Mouse (Mus musculus): ENCODE measurements at regions not wholly inside any gene's neighbourhood (a gene's known extent, or its start where the extent isn't known, plus 50 kb on each side); places are given as distances from the start of the nearest gene placed in this dataset.

DNA sequence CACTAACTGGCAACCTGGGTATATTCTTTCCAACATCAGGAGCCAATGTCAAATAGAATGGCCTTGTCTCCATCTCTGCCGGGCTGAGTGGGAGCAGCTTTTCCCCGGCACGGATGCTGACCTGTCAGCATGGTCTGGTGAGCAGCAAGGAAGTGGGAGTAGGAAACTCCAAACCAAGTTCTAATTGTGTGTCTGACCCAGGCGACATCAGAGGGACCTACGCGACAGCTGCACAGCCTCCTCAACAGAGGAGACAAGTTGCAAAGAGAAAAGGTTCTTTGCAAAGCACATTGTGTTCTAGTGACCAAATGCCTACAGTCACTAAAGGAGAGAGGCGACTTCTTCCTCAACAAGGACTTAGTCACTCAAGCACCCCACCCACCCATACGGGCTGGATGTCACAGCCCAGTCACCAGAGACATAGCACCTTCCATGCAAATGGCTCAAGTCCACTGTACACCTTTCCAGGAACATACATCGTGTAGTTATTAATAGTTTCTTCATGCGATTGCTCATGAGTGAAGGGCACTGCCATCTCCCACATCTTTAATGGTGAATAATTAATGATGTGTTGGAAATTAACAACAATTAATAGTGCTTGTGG lies 334.8 kb upstream of the Hnrnpa3 start:
- DNase-seq (ENCODE audit: low read depth, low spot score): no peak

GRCm38 (mm10) chr2:75329598-75329997 lies 329.5 kb upstream of the Hnrnpa3 start:
- no peak for DNase-seq (ENCODE audit: low read depth, low spot score)

- no peak for DNase-seq (ENCODE audit: low read depth, low spot score)
These were observed 317.8 kb upstream of the Hnrnpa3 start for GRCm38 (mm10) chr2:75341310-75341709.

GRCm38 (mm10) chr2:75341726-75342280 lies 317.3 kb upstream of the Hnrnpa3 start:
- DNase-seq (ENCODE audit: low read depth, low spot score): no peak

DNA sequence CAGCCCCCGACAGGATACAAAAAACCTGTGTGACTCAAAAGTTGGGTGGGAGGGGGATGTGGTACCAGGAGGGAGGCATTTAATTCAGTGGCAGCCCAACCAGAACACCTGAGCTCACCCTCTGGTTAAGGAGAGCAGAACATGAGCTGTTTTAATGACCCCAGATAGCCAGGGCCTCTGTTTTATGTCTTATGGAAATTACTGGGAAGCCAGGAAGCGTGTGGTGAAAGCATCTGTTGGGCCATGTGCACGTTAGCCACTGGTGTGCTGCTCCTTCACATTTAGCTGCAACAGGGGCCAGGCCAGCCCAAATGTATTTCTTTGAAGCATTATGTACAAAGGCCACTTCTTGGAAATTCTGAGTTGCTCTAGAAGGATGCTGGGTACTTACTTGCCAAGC lies 308.2 kb upstream of the Hnrnpa3 start:
- DNase-seq (ENCODE audit: low read depth, low spot score): peak; percentile 72

DNA sequence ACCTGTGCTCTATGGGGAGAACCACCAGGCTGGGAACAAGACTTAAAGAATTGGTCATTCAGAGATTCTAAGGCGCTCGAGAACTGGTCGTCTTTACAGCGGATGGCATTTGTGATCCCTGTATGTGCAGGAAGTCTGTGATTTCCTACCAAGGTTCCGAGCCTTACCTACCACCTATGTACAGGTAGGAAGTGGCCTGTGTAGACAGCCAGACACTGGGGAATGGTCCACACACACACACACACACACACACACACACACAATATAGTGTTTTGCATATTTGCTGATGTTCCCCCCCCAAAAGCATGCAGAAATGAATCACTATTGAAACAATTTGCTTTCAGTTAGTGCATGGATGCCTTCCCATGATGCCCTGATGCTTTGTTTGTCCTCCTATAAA lies 307.1 kb upstream of the Hnrnpa3 start:
- DNase-seq (ENCODE audit: low read depth, low spot score): no peak

- no peak for DNase-seq (ENCODE audit: low read depth, low spot score)
These were observed 306.5 kb upstream of the Hnrnpa3 start for GRCm38 (mm10) chr2:75352564-75352963.

- DNase-seq (ENCODE audit: low read depth, low spot score): no peak
These were observed 302.2 kb upstream of the Hnrnpa3 start for GRCm38 (mm10) chr2:75356691-75357375.

GRCm38 (mm10) chr2:75357516-75357915 lies 301.5 kb upstream of the Hnrnpa3 start:
- no peak for DNase-seq (ENCODE audit: low read depth, low spot score)

DNA sequence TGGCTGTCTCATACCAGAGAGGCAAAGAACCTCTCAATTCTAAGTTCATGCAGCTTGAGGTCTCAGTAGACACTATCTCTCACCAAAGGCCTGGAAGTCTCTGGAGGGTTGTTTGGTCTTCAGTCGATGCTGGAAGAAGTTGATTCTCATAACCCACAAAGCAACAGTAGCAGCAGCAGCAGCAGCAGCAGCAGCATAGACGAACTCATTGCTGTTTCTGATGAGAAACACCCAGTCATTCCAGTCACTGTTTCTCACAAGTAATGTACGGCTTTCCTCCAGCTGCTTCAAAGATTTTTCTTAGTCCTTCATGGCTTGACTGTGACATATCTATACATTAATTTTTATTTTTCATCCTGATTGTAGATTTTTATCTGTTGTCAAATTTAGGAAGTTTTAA lies 298.1 kb upstream of the Hnrnpa3 start:
- no peak for DNase-seq (ENCODE audit: low read depth, low spot score)

- peak; percentile 77 for DNase-seq (ENCODE audit: low read depth, low spot score)
These were observed 282.4 kb upstream of the Hnrnpa3 start for GRCm38 (mm10) chr2:75376666-75377065.

DNA sequence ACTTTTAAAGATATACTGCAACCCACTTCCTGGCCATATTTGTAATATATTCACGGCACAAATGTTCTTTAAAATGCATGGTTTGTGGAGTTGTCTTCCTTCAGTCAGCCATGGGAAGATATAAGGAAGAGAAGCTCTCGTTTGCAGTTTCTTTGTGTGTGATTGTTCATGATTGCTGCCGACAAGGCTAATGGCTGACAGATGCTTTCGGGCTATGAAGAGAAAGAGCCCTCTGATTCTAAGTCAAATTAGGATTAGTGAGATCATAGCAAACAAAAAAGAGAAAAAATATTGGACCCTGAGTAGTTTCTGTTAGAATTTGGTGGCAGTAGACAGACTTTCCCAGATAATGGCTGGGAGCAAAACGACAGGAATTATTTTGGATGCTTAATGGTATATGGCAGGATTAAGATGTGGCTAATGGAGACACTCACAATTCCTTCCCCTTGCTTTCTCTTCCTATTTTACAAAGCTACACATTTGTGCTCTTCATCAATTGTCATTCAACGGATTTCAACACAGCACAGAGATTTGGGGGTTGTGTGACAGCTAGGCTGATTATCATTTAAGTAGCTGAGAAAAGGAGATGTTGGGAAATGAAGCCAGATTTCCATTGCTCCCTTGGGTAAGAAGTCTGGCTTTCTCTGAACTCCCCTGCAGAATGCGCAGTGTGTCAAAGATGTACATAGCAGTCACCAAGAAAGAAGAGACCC lies 273.4 kb upstream of the Hnrnpa3 start:
- no peak for DNase-seq (ENCODE audit: low read depth, low spot score)

DNA sequence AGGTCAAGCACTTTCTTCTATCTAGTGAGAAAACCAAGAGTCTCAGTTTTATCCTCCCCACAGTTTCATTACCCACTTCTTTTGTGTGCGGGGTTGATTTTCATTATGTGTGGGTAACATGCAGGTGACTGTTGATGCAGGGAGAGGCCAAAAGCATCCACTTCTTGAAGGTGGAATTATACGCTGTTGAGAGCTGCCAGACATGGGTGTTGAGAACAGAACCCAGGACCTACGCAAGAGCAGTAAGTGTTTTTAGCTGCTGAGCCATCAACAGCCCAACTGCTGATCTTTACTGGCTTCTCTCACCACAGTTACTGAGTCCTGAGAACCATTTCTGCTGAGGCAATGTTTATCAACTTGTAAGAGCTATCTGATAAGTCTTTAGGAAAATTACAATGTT lies 272.4 kb upstream of the Hnrnpa3 start:
- no peak for DNase-seq (ENCODE audit: low read depth, low spot score)

- DNase-seq (ENCODE audit: low read depth, low spot score): no peak
These were observed 267.0 kb upstream of the Hnrnpa3 start for GRCm38 (mm10) chr2:75392041-75392440.

GRCm38 (mm10) chr2:75394928-75395673 lies 264.0 kb upstream of the Hnrnpa3 start:
- peak; percentile 56 for DNase-seq (ENCODE audit: low read depth, low spot score)

GRCm38 (mm10) chr2:75396016-75396415 lies 263.0 kb upstream of the Hnrnpa3 start:
- DNase-seq (ENCODE audit: low read depth, low spot score): no peak

GRCm38 (mm10) chr2:75400291-75400870 lies 258.7 kb upstream of the Hnrnpa3 start:
- no peak for DNase-seq (ENCODE audit: low read depth, low spot score)

DNA sequence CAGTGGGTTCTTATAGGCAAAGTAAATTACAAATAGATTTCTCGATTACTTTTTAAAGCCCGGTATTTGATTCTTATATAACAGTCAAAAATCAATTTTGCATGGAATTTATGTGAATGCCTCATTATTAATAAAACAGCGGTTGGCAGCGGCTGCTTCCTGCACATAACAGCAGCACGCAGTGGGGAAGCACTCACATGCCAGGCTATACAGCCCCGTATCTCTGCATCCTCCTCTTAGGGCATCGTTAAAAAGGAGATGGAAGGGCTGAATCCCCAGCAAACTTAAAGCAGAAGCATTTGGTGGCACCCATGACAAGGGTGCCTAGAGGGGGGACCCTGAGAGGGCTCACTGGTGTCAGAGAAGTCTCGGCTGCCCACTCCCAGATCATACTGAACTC lies 255.3 kb upstream of the Hnrnpa3 start:
- no peak for DNase-seq (ENCODE audit: low read depth, low spot score)

- DNase-seq (ENCODE audit: low read depth, low spot score): no peak
These were observed 253.4 kb upstream of the Hnrnpa3 start for GRCm38 (mm10) chr2:75405524-75406214.

DNA sequence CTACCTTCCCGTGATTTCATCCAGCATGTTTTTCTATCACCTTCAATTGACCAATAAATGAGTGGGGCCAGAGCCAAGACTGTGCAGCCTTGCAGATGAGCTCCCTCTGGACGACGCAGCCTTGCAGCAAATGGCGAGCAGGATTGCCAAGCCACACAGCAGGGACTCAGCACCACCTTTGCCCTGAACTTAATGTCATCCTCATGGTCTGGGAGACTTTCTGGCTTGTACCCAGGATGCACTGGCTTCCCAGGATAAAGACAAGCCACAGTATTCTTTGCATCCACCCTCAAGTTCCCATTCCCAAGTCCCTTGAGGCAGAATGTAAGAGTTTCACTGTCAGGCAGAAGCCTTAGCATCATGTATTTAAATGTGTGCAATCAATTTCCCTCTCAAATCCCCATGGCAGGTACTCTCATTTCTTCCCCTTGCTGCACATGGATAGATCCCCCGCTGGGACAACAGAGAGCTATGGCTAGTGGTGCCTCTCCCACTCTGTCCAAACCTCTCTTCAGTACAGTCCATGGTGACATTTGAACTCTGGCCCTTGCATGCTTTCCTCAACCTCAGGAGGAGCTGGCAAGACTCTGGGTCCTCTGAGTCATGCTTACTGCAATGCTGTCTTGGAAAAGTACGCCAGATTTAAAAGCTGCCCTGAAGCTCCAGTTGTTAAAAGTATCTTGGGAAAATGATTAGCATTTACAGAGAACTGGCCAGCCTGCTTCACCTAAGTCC lies 252.2 kb upstream of the Hnrnpa3 start:
- no peak for DNase-seq (ENCODE audit: low read depth, low spot score)

Data from forelimb bud, embryonic 11.5 days (tissue).